Mouse (Mus musculus): ENCODE data around the gene Cdc42bpg. TPM values are rescaled to one million over a fixed set of nuclear protein-coding genes. Genes with fewer than 3 reads are reported as not detected.

Cdc42bpg gene
- polyA plus RNA-seq (2014; fragmentation: Illumina TruSeq; extraction: RNeasy Lipid Tissue Mini Kit (QIAGEN cat#74804); ENCODE audit: low read depth, low replicate concordance), result 0.82 TPM

GRCm38 (mm10) chr19:6306137-6306551 is at the start of gene Cdc42bpg:
Cdc42bpg (plus strand) TSS chr19:6306456.

GRCm38 (mm10) chr19:6276426-6277421 is 29.5 kb upstream of the Cdc42bpg start, which contains the start of gene Ehd1:
Ehd1 (plus strand) TSS chr19:6276725.

GRCm38 (mm10) chr19:6334673-6335457 is 28.6 kb downstream of the Cdc42bpg start, which contains the start of gene Men1:
Men1 (plus strand) TSS chr19:6334979.

GRCm38 (mm10) chr19:6340524-6341452 is 34.5 kb downstream of the Cdc42bpg start, which contains the start of gene Map4k2:
Map4k2 (plus strand) TSS chr19:6341135.

GRCm38 (mm10) chr19:6363411-6364240 is 57.4 kb downstream of the Cdc42bpg start, which contains the start of gene Sf1:
Sf1 (plus strand) TSS chr19:6363690.

Other genes with a start within 250 kb of the Cdc42bpg start
- 28.1 TPM for gene Mrpl49, start 248.7 kb upstream of the Cdc42bpg start, polyA plus RNA-seq (2014; fragmentation: Illumina TruSeq; extraction: RNeasy Lipid Tissue Mini Kit (QIAGEN cat#74804); ENCODE audit: low read depth, low replicate concordance)
- gene Fau, start 248.6 kb upstream of the Cdc42bpg start, polyA plus RNA-seq (2014; fragmentation: Illumina TruSeq; extraction: RNeasy Lipid Tissue Mini Kit (QIAGEN cat#74804); ENCODE audit: low read depth, low replicate concordance), result 75.1 TPM
- gene Znhit2, start 245.3 kb upstream of the Cdc42bpg start, polyA plus RNA-seq (2014; fragmentation: Illumina TruSeq; extraction: RNeasy Lipid Tissue Mini Kit (QIAGEN cat#74804); ENCODE audit: low read depth, low replicate concordance), result not detected
- 28.5 TPM for gene Tm7sf2, start 238.1 kb upstream of the Cdc42bpg start, polyA plus RNA-seq (2014; fragmentation: Illumina TruSeq; extraction: RNeasy Lipid Tissue Mini Kit (QIAGEN cat#74804); ENCODE audit: low read depth, low replicate concordance)
- gene Vps51, start 229.2 kb upstream of the Cdc42bpg start, polyA plus RNA-seq (2014; fragmentation: Illumina TruSeq; extraction: RNeasy Lipid Tissue Mini Kit (QIAGEN cat#74804); ENCODE audit: low read depth, low replicate concordance), result 4.6 TPM
- not detected for gene Tmem262, start 226.4 kb upstream of the Cdc42bpg start, polyA plus RNA-seq (2014; fragmentation: Illumina TruSeq; extraction: RNeasy Lipid Tissue Mini Kit (QIAGEN cat#74804); ENCODE audit: low read depth, low replicate concordance)
- gene Gm28374, start 224.2 kb upstream of the Cdc42bpg start, polyA plus RNA-seq (2014; fragmentation: Illumina TruSeq; extraction: RNeasy Lipid Tissue Mini Kit (QIAGEN cat#74804); ENCODE audit: low read depth, low replicate concordance), result not detected
- 1.1 TPM for gene Zfpl1, start 221.5 kb upstream of the Cdc42bpg start, polyA plus RNA-seq (2014; fragmentation: Illumina TruSeq; extraction: RNeasy Lipid Tissue Mini Kit (QIAGEN cat#74804); ENCODE audit: low read depth, low replicate concordance)
- gene Cdca5, start 221.5 kb upstream of the Cdc42bpg start, polyA plus RNA-seq (2014; fragmentation: Illumina TruSeq; extraction: RNeasy Lipid Tissue Mini Kit (QIAGEN cat#74804); ENCODE audit: low read depth, low replicate concordance), result not detected
- not detected for gene AC131692.1, start 212.0 kb upstream of the Cdc42bpg start, polyA plus RNA-seq (2014; fragmentation: Illumina TruSeq; extraction: RNeasy Lipid Tissue Mini Kit (QIAGEN cat#74804); ENCODE audit: low read depth, low replicate concordance)
- not detected for gene Naaladl1, start 200.7 kb upstream of the Cdc42bpg start, polyA plus RNA-seq (2014; fragmentation: Illumina TruSeq; extraction: RNeasy Lipid Tissue Mini Kit (QIAGEN cat#74804); ENCODE audit: low read depth, low replicate concordance)
- gene Sac3d1, start 187.8 kb upstream of the Cdc42bpg start, polyA plus RNA-seq (2014; fragmentation: Illumina TruSeq; extraction: RNeasy Lipid Tissue Mini Kit (QIAGEN cat#74804); ENCODE audit: low read depth, low replicate concordance), result 1.0 TPM
- gene Snx15, start 178.2 kb upstream of the Cdc42bpg start, polyA plus RNA-seq (2014; fragmentation: Illumina TruSeq; extraction: RNeasy Lipid Tissue Mini Kit (QIAGEN cat#74804); ENCODE audit: low read depth, low replicate concordance), result 2.6 TPM
- gene Batf2, start 165.5 kb upstream of the Cdc42bpg start, polyA plus RNA-seq (2014; fragmentation: Illumina TruSeq; extraction: RNeasy Lipid Tissue Mini Kit (QIAGEN cat#74804); ENCODE audit: low read depth, low replicate concordance), result not detected
- 0.98 TPM for gene Arl2, start 164.9 kb upstream of the Cdc42bpg start, polyA plus RNA-seq (2014; fragmentation: Illumina TruSeq; extraction: RNeasy Lipid Tissue Mini Kit (QIAGEN cat#74804); ENCODE audit: low read depth, low replicate concordance)
- not detected for gene Majin, start 122.1 kb upstream of the Cdc42bpg start, polyA plus RNA-seq (2014; fragmentation: Illumina TruSeq; extraction: RNeasy Lipid Tissue Mini Kit (QIAGEN cat#74804); ENCODE audit: low read depth, low replicate concordance)
- gene Gpha2, start 80.1 kb upstream of the Cdc42bpg start, polyA plus RNA-seq (2014; fragmentation: Illumina TruSeq; extraction: RNeasy Lipid Tissue Mini Kit (QIAGEN cat#74804); ENCODE audit: low read depth, low replicate concordance), result not detected
- 0.93 TPM for gene Ppp2r5b, start 70.6 kb upstream of the Cdc42bpg start, polyA plus RNA-seq (2014; fragmentation: Illumina TruSeq; extraction: RNeasy Lipid Tissue Mini Kit (QIAGEN cat#74804); ENCODE audit: low read depth, low replicate concordance)
- 0.79 TPM for gene Atg2a, start 64.8 kb upstream of the Cdc42bpg start, polyA plus RNA-seq (2014; fragmentation: Illumina TruSeq; extraction: RNeasy Lipid Tissue Mini Kit (QIAGEN cat#74804); ENCODE audit: low read depth, low replicate concordance)
- gene Ehd1, start 29.7 kb upstream of the Cdc42bpg start, polyA plus RNA-seq (2014; fragmentation: Illumina TruSeq; extraction: RNeasy Lipid Tissue Mini Kit (QIAGEN cat#74804); ENCODE audit: low read depth, low replicate concordance), result 4.2 TPM
- 3.5 TPM for gene Men1, start 28.5 kb downstream of the Cdc42bpg start, polyA plus RNA-seq (2014; fragmentation: Illumina TruSeq; extraction: RNeasy Lipid Tissue Mini Kit (QIAGEN cat#74804); ENCODE audit: low read depth, low replicate concordance)
- 3.2 TPM for gene Map4k2, start 34.7 kb downstream of the Cdc42bpg start, polyA plus RNA-seq (2014; fragmentation: Illumina TruSeq; extraction: RNeasy Lipid Tissue Mini Kit (QIAGEN cat#74804); ENCODE audit: low read depth, low replicate concordance)
- gene Sf1, start 57.2 kb downstream of the Cdc42bpg start, polyA plus RNA-seq (2014; fragmentation: Illumina TruSeq; extraction: RNeasy Lipid Tissue Mini Kit (QIAGEN cat#74804); ENCODE audit: low read depth, low replicate concordance), result 59.9 TPM
- not detected for gene Pygm, start 77.9 kb downstream of the Cdc42bpg start, polyA plus RNA-seq (2014; fragmentation: Illumina TruSeq; extraction: RNeasy Lipid Tissue Mini Kit (QIAGEN cat#74804); ENCODE audit: low read depth, low replicate concordance)
- 6.7 TPM for gene Rasgrp2, start 92.9 kb downstream of the Cdc42bpg start, polyA plus RNA-seq (2014; fragmentation: Illumina TruSeq; extraction: RNeasy Lipid Tissue Mini Kit (QIAGEN cat#74804); ENCODE audit: low read depth, low replicate concordance)
- gene Nrxn2, start 112.3 kb downstream of the Cdc42bpg start, polyA plus RNA-seq (2014; fragmentation: Illumina TruSeq; extraction: RNeasy Lipid Tissue Mini Kit (QIAGEN cat#74804); ENCODE audit: low read depth, low replicate concordance), result not detected
- not detected for gene Slc22a12, start 236.6 kb downstream of the Cdc42bpg start, polyA plus RNA-seq (2014; fragmentation: Illumina TruSeq; extraction: RNeasy Lipid Tissue Mini Kit (QIAGEN cat#74804); ENCODE audit: low read depth, low replicate concordance)